ENCODE assay signal across 8 mouse cellular contexts in the genomic region with DNA sequence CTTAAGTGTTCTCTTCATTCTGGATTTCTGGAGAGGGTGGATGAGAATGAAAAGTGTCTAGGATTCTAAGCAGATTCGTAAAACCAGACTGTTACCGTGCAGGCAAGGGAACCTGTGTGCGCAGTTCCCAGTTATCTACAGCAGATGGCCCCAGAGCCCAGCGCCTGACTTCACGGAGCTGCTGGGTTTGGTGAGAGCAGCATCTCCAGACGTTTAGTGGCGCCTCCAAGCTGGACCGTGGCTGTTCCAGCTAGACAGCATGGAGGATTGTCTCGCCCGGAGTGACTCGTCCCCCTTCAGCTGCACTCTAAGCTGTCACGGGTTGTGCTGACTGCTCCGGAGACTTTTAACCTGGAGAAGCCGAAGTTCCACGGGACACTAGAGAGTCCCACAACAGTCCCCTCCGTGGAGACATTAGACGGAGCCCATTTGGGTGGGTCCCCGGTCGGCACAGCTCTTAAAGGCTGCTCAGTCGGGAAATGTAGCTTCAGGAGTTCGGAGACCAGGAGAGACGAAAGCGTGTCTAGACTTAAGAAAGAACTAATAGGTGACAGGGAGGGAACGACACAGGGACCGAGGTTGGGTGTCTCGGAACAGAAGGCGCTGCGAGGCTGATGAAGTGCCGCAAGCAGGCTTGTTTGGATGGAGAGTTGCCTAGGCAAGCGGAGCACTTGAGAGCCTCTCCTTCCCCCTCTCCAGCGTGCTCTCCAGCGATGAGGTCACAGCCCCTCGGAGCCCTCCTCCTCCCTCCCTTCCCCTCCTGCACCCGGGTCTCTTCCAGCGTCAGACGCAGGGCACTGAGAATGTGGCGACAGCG. TPM values are rescaled to one million over a fixed set of nuclear protein-coding genes. Genes with fewer than 3 reads are reported as not detected.
DNase-seq lines count a peak whose midpoint lies in the region; ATAC-seq and TF ChIP-seq lines count a peak whose summit lies in the region.

No protein-coding gene starts in this region.

- peak overlapping the region; percentile 23 for H3K4me3 ChIP-seq in cerebellum, adult 2 months (replicated peaks; ENCODE audit: insufficient read depth, low read depth, low read length)
- peak overlapping the region; percentile 43 for H3K4me3 ChIP-seq in forebrain, postnatal 0 days (ENCODE audit: low read depth, low read length)
- H3K4me3 ChIP-seq in lung, adult 2 months (replicated peaks; ENCODE audit: extremely low read depth, low read depth, low read length) = no peak overlapping the region

- under 1% methylated on average over 38 of the region's 38 CpGs for WGBS in cerebellum, adult 2 months
- under 1% methylated on average over 38 of the region's 38 CpGs for WGBS in forebrain, postnatal 0 days
- under 1% methylated on average over 38 of the region's 38 CpGs for WGBS in lung, adult 2 months

- H3K27me3 ChIP-seq in cerebellum, adult 2 months (ENCODE audit: control insufficient read depth, insufficient read depth, low read length) = no peaks in the 10 kb centered on the region
- peaks cover 7% of the 10 kb centered on the region; the same call in 1 of the 2 replicates for H3K27me3 ChIP-seq in forebrain, postnatal 0 days (ENCODE audit: insufficient read depth, low read length)

- peak; percentile 90 for TF ChIP-seq CTCF in cerebellum, adult 2 months (IDR thresholded peaks at IDR 0.05; ENCODE audit: borderline replicate concordance, insufficient read depth, low read depth, low read length)
- peak; percentile 97 for TF ChIP-seq CTCF in forebrain, postnatal 0 days (IDR thresholded peaks at IDR 0.05; ENCODE audit: low read depth)
- TF ChIP-seq CTCF in lung, adult 2 months (IDR thresholded peaks at IDR 0.05; ENCODE audit: insufficient read depth, low read length) = peak; percentile 71

- H3K9me3 ChIP-seq in forebrain, postnatal 0 days (ENCODE audit: low read length) = no peaks in the 10 kb centered on the region

- TF ChIP-seq POLR2A in cerebellum, adult 2 months (IDR thresholded peaks at IDR 0.05; ENCODE audit: borderline replicate concordance, insufficient read depth, low read length) = no peak
- no peak for TF ChIP-seq POLR2A in lung, adult 2 months (IDR thresholded peaks at IDR 0.05; ENCODE audit: borderline replicate concordance, extremely low read depth, low read depth, low read length)

- H3K4me2 ChIP-seq in forebrain, postnatal 0 days (ENCODE audit: low read depth) = peak overlapping the region; percentile 84

- DNase-seq in MN1 (ENCODE audit: low spot score) = peak; percentile 78
- DNase-seq in cerebellum, adult 2 months = peak; percentile 58 to 68
- DNase-seq in forebrain, postnatal 0 days = peak; percentile 91
- peak; percentile 63 to 76 for DNase-seq in layer of hippocampus, adult 8-10 months (ENCODE audit: low spot score in 2 of 2)
- peak; percentile 34 for DNase-seq in lung, adult 2 months
- DNase-seq in thymus, postnatal 36 days = peak; percentile 25 to 29

- no peaks in the 10 kb centered on the region for H3K4me1 ChIP-seq in cerebellum, adult 2 months (ENCODE audit: control insufficient read depth, insufficient read depth, low read length)
- H3K4me1 ChIP-seq in forebrain, postnatal 0 days (ENCODE audit: insufficient read depth) = no peaks in the 10 kb centered on the region
- no peaks in the 10 kb centered on the region for H3K4me1 ChIP-seq in lung, adult 2 months (ENCODE audit: control insufficient read depth, insufficient read depth, low read length)

- ATAC-seq in forebrain, postnatal 0 days = peak; percentile 97
- ATAC-seq in hematopoietic stem cell, adult 5-6 weeks (replicated peaks in 1 of 2; ENCODE audit: insufficient read depth in 1 of 2, low FRiP score in 2 of 2, low TSS enrichment in 1 of 2, low read depth in 1 of 2, poor library complexity in 2 of 2, severe bottlenecking in 2 of 2) = peak; percentile 92 to 95
- peak; percentile 93 for ATAC-seq in neutrophil, adult 5-6 weeks (ENCODE audit: extremely low read depth, insufficient number of reproducible peaks, low FRiP score, poor library complexity, severe bottlenecking)

- H3K36me3 ChIP-seq in forebrain, postnatal 0 days (ENCODE audit: insufficient read depth) = no peaks in the 10 kb centered on the region

- peak overlapping the region; percentile 29 for H3K9ac ChIP-seq in forebrain, postnatal 0 days

- H3K27ac ChIP-seq in cerebellum, adult 2 months (ENCODE audit: insufficient read depth, low read length) = no peak overlapping the region
- H3K27ac ChIP-seq in forebrain, postnatal 0 days (ENCODE audit: low read depth, low read length) = no peak overlapping the region

RNA-seq across cellular contexts. Expression of gene Tshr, which starts 16.1 kb away (rescaled TPM):
- polyA plus RNA-seq in cerebellum, adult 2 months (2012; rRNA removed) = 0.08 and 0.13 TPM in 2 replicates
- 2.8 and 3.0 TPM in 2 replicates for total RNA-seq in forebrain, postnatal 0 days (2014; rRNA removed)
- polyA plus RNA-seq in forebrain, postnatal 0 days (2015; fragmentation: Nextera tagmentation; extraction: Ambion mirVana) = 1.7 and 2.0 TPM in 2 replicates
- 0.13 TPM in 1 of 2 replicates, not detected in the other for total RNA-seq in hematopoietic stem cell, adult 5-6 weeks (2017)
- under 1 TPM in 3 of 4 experiments, not detected in 1; 0.10 to 0.64 (median 0.49) TPM for total RNA-seq in layer of hippocampus, adult 8-10 months (2022)
- 0.90 and 1.3 TPM in 2 replicates for polyA plus RNA-seq in lung, adult 2 months (2012; rRNA removed)
- total RNA-seq in neutrophil, adult 5-6 weeks (2017) = 0.12 and 0.93 TPM in 2 replicates

RNA-seq across cellular contexts. Expression of gene Cep128, which starts 16.2 kb away (rescaled TPM):
- polyA plus RNA-seq in cerebellum, adult 2 months (2012; rRNA removed) = 2.3 and 2.5 TPM in 2 replicates
- 3.2 and 8.4 TPM in 2 replicates for total RNA-seq in forebrain, postnatal 0 days (2014; rRNA removed)
- polyA plus RNA-seq in forebrain, postnatal 0 days (2015; fragmentation: Nextera tagmentation; extraction: Ambion mirVana) = 2.3 and 3.0 TPM in 2 replicates
- 33.7 and 45.5 TPM in 2 replicates for total RNA-seq in hematopoietic stem cell, adult 5-6 weeks (2017)
- total RNA-seq in layer of hippocampus, adult 8-10 months (2022) = 1 to 10 TPM; 4.9 to 8.1 (median 6.9) TPM
- 4.1 and 4.7 TPM in 2 replicates for polyA plus RNA-seq in lung, adult 2 months (2012; rRNA removed)
- total RNA-seq in neutrophil, adult 5-6 weeks (2017) = 18.7 and 19.3 TPM in 2 replicates

Comparison
In these comparisons a context has a peak if more than half of its experiments do, and no peak if none do; other contexts are left out.
1. DNase-seq: peak in every context shown above with its lines; median percentile 91 in forebrain, postnatal 0 days; 78 in MN1; 70 in layer of hippocampus, adult 8-10 months; 63 in cerebellum, adult 2 months; 34 in lung, adult 2 months; 27 in thymus, postnatal 36 days.